In genomic region chr9:87432072-87432471, GRCm38 (mm10) we compare ENCODE assay signal across 19 mouse cellular contexts.
DNase-seq lines count a peak whose midpoint lies in the region; ATAC-seq lines count a peak whose summit lies in the region.
"Had no signal": no experiment of that assay in that cellular context is flagged by ENCODE, and none has a peak within 500 bp of the region (broad histone marks: within the 10 kb centered on the region; RNA-seq: fewer than 3 reads in every experiment).

No protein-coding gene starts in this region.

- H3K27ac ChIP-seq in forebrain, embryonic 14.5 days (ENCODE audit: low read depth, low read length), result no peak overlapping the region
- H3K27ac ChIP-seq in forebrain, embryonic 10.5 days, result no peak overlapping the region
- no peak overlapping the region for H3K27ac ChIP-seq in midbrain, embryonic 13.5 days
- no peak overlapping the region for H3K27ac ChIP-seq in midbrain, embryonic 10.5 days (replicated peaks)
- H3K27ac ChIP-seq in midbrain, embryonic 14.5 days (replicated peaks; ENCODE audit: low read depth, low read length), result no peak overlapping the region
- H3K27ac ChIP-seq: embryonic facial prominence, embryonic 13.5 days; kidney, postnatal 0 days; neural tube, embryonic 12.5 days had no signal

- H3K27me3 ChIP-seq in forebrain, embryonic 14.5 days (replicated peaks; ENCODE audit: control insufficient read depth, insufficient read depth, low read length), result no peaks in the 10 kb centered on the region
- no peaks in the 10 kb centered on the region for H3K27me3 ChIP-seq in forebrain, embryonic 10.5 days (ENCODE audit: poor library complexity, severe bottlenecking)
- no peaks in the 10 kb centered on the region for H3K27me3 ChIP-seq in midbrain, embryonic 13.5 days
- no peaks in the 10 kb centered on the region for H3K27me3 ChIP-seq in midbrain, embryonic 10.5 days (ENCODE audit: low read depth, poor library complexity, severe bottlenecking)
- H3K27me3 ChIP-seq in midbrain, embryonic 14.5 days (ENCODE audit: control insufficient read depth, insufficient read depth, low read length), result no peaks in the 10 kb centered on the region
- H3K27me3 ChIP-seq: CH12.LX; embryonic facial prominence, embryonic 13.5 days; neural tube, embryonic 12.5 days had no signal

- ATAC-seq in forebrain, embryonic 14.5 days, result peak; percentile 82
- ATAC-seq in midbrain, embryonic 13.5 days, result no peak; the same call in 1 of the 2 replicates
- peak; percentile 64; the same call in 1 of the 2 replicates for ATAC-seq in midbrain, embryonic 14.5 days (ENCODE audit: low FRiP score, low TSS enrichment)
- ATAC-seq: lung, postnatal 0 days had no signal

- peak; percentile 59 for DNase-seq in forebrain, embryonic 14.5 days (ENCODE audit: low spot score)
- DNase-seq in forebrain, embryonic 10.5 days (ENCODE audit: extremely low spot score, low spot score), result no peak
- no peak for DNase-seq in midbrain, embryonic 10.5 days (ENCODE audit: low spot score)
- DNase-seq in midbrain, embryonic 14.5 days, result peak; percentile 57
- no peak for DNase-seq in testis, postnatal 10 days (ENCODE audit: low spot score)
- DNase-seq in Muller cell, postnatal 12 days (ENCODE audit: inconsistent ontology term), result no peak
- DNase-seq: cerebellum, adult 9-10 months; kidney, adult 18-20 months; left cerebral cortex, postnatal 4 days; liver; right cerebral cortex, postnatal 14 days; spleen, adult 18-20 months; thymus, adult 2 months had no signal

- H3K9me3 ChIP-seq in forebrain, embryonic 14.5 days (replicated peaks; ENCODE audit: control insufficient read depth, low read length), result no peaks in the 10 kb centered on the region
- no peaks in the 10 kb centered on the region for H3K9me3 ChIP-seq in forebrain, embryonic 10.5 days
- H3K9me3 ChIP-seq in midbrain, embryonic 13.5 days, result no peaks in the 10 kb centered on the region
- H3K9me3 ChIP-seq in midbrain, embryonic 10.5 days (replicated peaks), result no peaks in the 10 kb centered on the region
- no peaks in the 10 kb centered on the region for H3K9me3 ChIP-seq in midbrain, embryonic 14.5 days (ENCODE audit: control insufficient read depth, low read length)
- H3K9me3 ChIP-seq: embryonic facial prominence, embryonic 13.5 days; neural tube, embryonic 12.5 days had no signal

- H3K36me3 ChIP-seq in forebrain, embryonic 14.5 days (ENCODE audit: control insufficient read depth, insufficient read depth, low read length), result no peaks in the 10 kb centered on the region
- no peaks in the 10 kb centered on the region for H3K36me3 ChIP-seq in forebrain, embryonic 10.5 days (replicated peaks)
- H3K36me3 ChIP-seq in midbrain, embryonic 13.5 days, result no peaks in the 10 kb centered on the region
- H3K36me3 ChIP-seq in midbrain, embryonic 10.5 days, result no peaks in the 10 kb centered on the region
- no peaks in the 10 kb centered on the region for H3K36me3 ChIP-seq in midbrain, embryonic 14.5 days (ENCODE audit: control insufficient read depth, insufficient read depth, low read length)
- H3K36me3 ChIP-seq: embryonic facial prominence, embryonic 13.5 days; neural tube, embryonic 12.5 days had no signal

- H3K4me3 ChIP-seq in forebrain, embryonic 14.5 days (ENCODE audit: low read depth, low read length), result no peak overlapping the region
- H3K4me3 ChIP-seq in forebrain, embryonic 10.5 days, result no peak overlapping the region
- H3K4me3 ChIP-seq in midbrain, embryonic 13.5 days (replicated peaks), result no peak overlapping the region
- no peak overlapping the region for H3K4me3 ChIP-seq in midbrain, embryonic 10.5 days
- no peak overlapping the region for H3K4me3 ChIP-seq in midbrain, embryonic 14.5 days (replicated peaks; ENCODE audit: low read depth, low read length)
- H3K4me3 ChIP-seq: embryonic facial prominence, embryonic 13.5 days; neural tube, embryonic 12.5 days had no signal

- 0 out of 2 replicates have a peak overlapping the region, but pooled peaks have one; percentile 13 for H3K9ac ChIP-seq in forebrain, embryonic 14.5 days (ENCODE audit: low read length)
- H3K9ac ChIP-seq in midbrain, embryonic 13.5 days (replicated peaks), result no peak overlapping the region
- 0 out of 2 replicates have a peak overlapping the region, but pooled peaks have one; percentile 9 for H3K9ac ChIP-seq in midbrain, embryonic 14.5 days (replicated peaks; ENCODE audit: low read length)
- H3K9ac ChIP-seq: embryonic facial prominence, embryonic 13.5 days; neural tube, embryonic 12.5 days had no signal

- peak overlapping the region; percentile 30; the same call in 1 of the 2 replicates for H3K4me2 ChIP-seq in forebrain, embryonic 14.5 days (ENCODE audit: low read length)
- 0 out of 2 replicates have a peak overlapping the region, but pooled peaks have one; percentile 8 for H3K4me2 ChIP-seq in midbrain, embryonic 13.5 days (replicated peaks)
- 0 out of 2 replicates have a peak overlapping the region, but pooled peaks have one; percentile 1 for H3K4me2 ChIP-seq in midbrain, embryonic 14.5 days (ENCODE audit: low read length)
- H3K4me2 ChIP-seq: embryonic facial prominence, embryonic 13.5 days; neural tube, embryonic 12.5 days had no signal

- no peaks in the 10 kb centered on the region for H3K4me1 ChIP-seq in forebrain, embryonic 14.5 days (ENCODE audit: control insufficient read depth, insufficient read depth, low read length)
- no peaks in the 10 kb centered on the region for H3K4me1 ChIP-seq in forebrain, embryonic 10.5 days
- 0 out of 2 replicates have a peak, but pooled peaks cover 3% of the 10 kb centered on the region for H3K4me1 ChIP-seq in midbrain, embryonic 13.5 days (replicated peaks)
- H3K4me1 ChIP-seq in midbrain, embryonic 10.5 days, result no peaks in the 10 kb centered on the region
- H3K4me1 ChIP-seq in midbrain, embryonic 14.5 days (ENCODE audit: control insufficient read depth, insufficient read depth, low read length), result 0 out of 2 replicates have a peak, but pooled peaks cover 3% of the 10 kb centered on the region
- H3K4me1 ChIP-seq: embryonic facial prominence, embryonic 13.5 days; neural tube, embryonic 12.5 days had no signal

- WGBS in forebrain, embryonic 14.5 days, result 40% methylated on average over 8 of the region's 8 CpGs
- 82% methylated on average over 8 of the region's 8 CpGs for WGBS in forebrain, embryonic 10.5 days
- 58% methylated on average over 8 of the region's 8 CpGs for WGBS in midbrain, embryonic 13.5 days
- 80% methylated on average over 8 of the region's 8 CpGs for WGBS in midbrain, embryonic 10.5 days
- 40% methylated on average over 8 of the region's 8 CpGs for WGBS in midbrain, embryonic 14.5 days

Comparison
In these comparisons a context has a peak if more than half of its experiments do, and no peak if none do; other contexts are left out.
1. DNase-seq: peak in forebrain, embryonic 14.5 days (single experiment) and midbrain, embryonic 14.5 days (single experiment); none in forebrain, embryonic 10.5 days (single experiment), midbrain, embryonic 10.5 days (single experiment), testis, postnatal 10 days (single experiment) and Muller cell, postnatal 12 days (single experiment).
2. Peak in every context shown above with its lines, with median percentiles within 50 percentile points of each other: H3K4me2 ChIP-seq.